ENCODE assay signal across 9 mouse cellular contexts in the genomic region with DNA sequence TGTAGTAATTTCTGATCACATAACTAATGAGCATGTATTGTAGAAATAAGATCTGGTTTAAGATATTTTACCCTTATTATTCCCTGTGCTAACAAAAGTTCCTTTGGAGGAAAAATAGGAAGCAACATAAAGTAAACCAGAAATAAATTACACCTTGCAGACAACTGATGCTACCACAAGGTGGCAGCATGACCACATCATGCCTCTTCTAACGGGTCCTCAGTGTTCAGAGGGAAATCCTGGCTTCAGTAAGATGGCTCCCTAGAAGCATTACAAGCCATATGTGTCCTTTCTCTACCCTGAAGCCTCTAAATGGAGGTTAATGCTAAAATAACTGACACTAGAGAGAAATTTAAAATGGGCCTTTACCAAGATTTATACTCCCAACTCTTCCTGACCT. TPM values are rescaled to one million over a fixed set of nuclear protein-coding genes. Genes with fewer than 3 reads are reported as not detected.
DNase-seq lines count a peak whose midpoint lies in the region; ATAC-seq and TF ChIP-seq lines count a peak whose summit lies in the region.
"Had no signal": no experiment of that assay in that cellular context is flagged by ENCODE, and none has a peak within 500 bp of the region (broad histone marks: within the 10 kb centered on the region; RNA-seq: fewer than 3 reads in every experiment).

No protein-coding gene starts in this region.

- no peaks in the 10 kb centered on the region for H3K27me3 ChIP-seq in lung, embryonic 14.5 days (ENCODE audit: insufficient read depth, low read length)

- WGBS in lung, embryonic 14.5 days, result 3% methylated on average over 1 of the region's 1 CpGs

- H3K4me2 ChIP-seq in lung, embryonic 14.5 days, result no peak overlapping the region

- no peak overlapping the region for H3K9ac ChIP-seq in lung, embryonic 14.5 days

- H3K4me1 ChIP-seq in lung, embryonic 14.5 days (ENCODE audit: insufficient read depth), result no peaks in the 10 kb centered on the region

- TF ChIP-seq CTCF in lung, embryonic 14.5 days (IDR thresholded peaks at IDR 0.05; ENCODE audit: low read depth), result peak; percentile 82

- DNase-seq in gastrocnemius, adult 18-20 months (ENCODE audit: low spot score), result peak; percentile 3
- no peak for DNase-seq in gastrocnemius, adult 8-10 months (ENCODE audit: low spot score in 2 of 2)
- DNase-seq in T-cell, adult 2 months (ENCODE audit: low spot score), result peak; percentile 19
- peak; percentile 79 for DNase-seq in cerebellum, postnatal 14 days
- peak; percentile 39 to 70 for DNase-seq in frontal cortex, postnatal 36 days (ENCODE audit: low spot score in 2 of 2)
- peak; percentile 21 to 59 for DNase-seq in kidney, postnatal 36 days
- DNase-seq in lung, embryonic 14.5 days, result peak; percentile 80
- DNase-seq in retina, postnatal 1 day, result peak; percentile 82

- no peak overlapping the region for H3K27ac ChIP-seq in lung, embryonic 14.5 days (ENCODE audit: low read depth)

- no peaks in the 10 kb centered on the region for H3K36me3 ChIP-seq in lung, embryonic 14.5 days (ENCODE audit: insufficient read depth)

- H3K4me3 ChIP-seq in lung, embryonic 14.5 days (ENCODE audit: low read depth, low read length), result no peak overlapping the region

- peak; percentile 70; the same call in 1 of the 2 replicates for ATAC-seq in lung, embryonic 14.5 days (ENCODE audit: insufficient read depth)

- H3K9me3 ChIP-seq in lung, embryonic 14.5 days (ENCODE audit: low read depth, low read length), result no peaks in the 10 kb centered on the region

RNA-seq across cellular contexts. Expression of gene Olfr827, which starts 14.0 kb away (rescaled TPM):
- total RNA-seq in gastrocnemius, adult 18-20 months (2021), result not detected
- not detected for total RNA-seq in gastrocnemius, adult 8-10 months (2022)
- polyA plus RNA-seq in lung, embryonic 14.5 days (2014; fragmentation: Nextera tagmentation; extraction: Ambion mirVana), result not detected in 2 replicates
- polyA plus RNA-seq: liver, embryonic 16.5 days had no signal

RNA-seq across cellular contexts. Expression of gene Olfr826, which starts 44.3 kb away (rescaled TPM):
- not detected for total RNA-seq in gastrocnemius, adult 18-20 months (2021)
- total RNA-seq in gastrocnemius, adult 8-10 months (2022), result not detected
- not detected in 2 replicates for polyA plus RNA-seq in lung, embryonic 14.5 days (2014; fragmentation: Nextera tagmentation; extraction: Ambion mirVana)
- polyA plus RNA-seq: liver, embryonic 16.5 days had no signal

RNA-seq across cellular contexts. Expression of gene Neurod4, which starts 51.8 kb away (rescaled TPM):
- not detected for total RNA-seq in gastrocnemius, adult 18-20 months (2021)
- not detected for total RNA-seq in gastrocnemius, adult 8-10 months (2022)
- not detected in 2 replicates for polyA plus RNA-seq in lung, embryonic 14.5 days (2014; fragmentation: Nextera tagmentation; extraction: Ambion mirVana)
- polyA plus RNA-seq: liver, embryonic 16.5 days had no signal

Comparison
In these comparisons a context has a peak if more than half of its experiments do, and no peak if none do; other contexts are left out.
1. DNase-seq: peak in gastrocnemius, adult 18-20 months (single experiment), T-cell, adult 2 months (single experiment), cerebellum, postnatal 14 days (2 of 2), frontal cortex, postnatal 36 days (2 of 2), kidney, postnatal 36 days (2 of 2), lung, embryonic 14.5 days (single experiment) and retina, postnatal 1 day (single experiment); none in gastrocnemius, adult 8-10 months (0 of 2).